Mouse (Mus musculus) left cerebral cortex, adult 9 months (tissue): ENCODE measurements around the gene Vps33b.

Source experiments
- DNase-seq, 2 experiments: peaks; one replicate each; pipeline ENCODE4 v3.0.0; 2022; ENCODE audit warnings: low spot score in 2 of 2

Vps33b gene

DNA sequence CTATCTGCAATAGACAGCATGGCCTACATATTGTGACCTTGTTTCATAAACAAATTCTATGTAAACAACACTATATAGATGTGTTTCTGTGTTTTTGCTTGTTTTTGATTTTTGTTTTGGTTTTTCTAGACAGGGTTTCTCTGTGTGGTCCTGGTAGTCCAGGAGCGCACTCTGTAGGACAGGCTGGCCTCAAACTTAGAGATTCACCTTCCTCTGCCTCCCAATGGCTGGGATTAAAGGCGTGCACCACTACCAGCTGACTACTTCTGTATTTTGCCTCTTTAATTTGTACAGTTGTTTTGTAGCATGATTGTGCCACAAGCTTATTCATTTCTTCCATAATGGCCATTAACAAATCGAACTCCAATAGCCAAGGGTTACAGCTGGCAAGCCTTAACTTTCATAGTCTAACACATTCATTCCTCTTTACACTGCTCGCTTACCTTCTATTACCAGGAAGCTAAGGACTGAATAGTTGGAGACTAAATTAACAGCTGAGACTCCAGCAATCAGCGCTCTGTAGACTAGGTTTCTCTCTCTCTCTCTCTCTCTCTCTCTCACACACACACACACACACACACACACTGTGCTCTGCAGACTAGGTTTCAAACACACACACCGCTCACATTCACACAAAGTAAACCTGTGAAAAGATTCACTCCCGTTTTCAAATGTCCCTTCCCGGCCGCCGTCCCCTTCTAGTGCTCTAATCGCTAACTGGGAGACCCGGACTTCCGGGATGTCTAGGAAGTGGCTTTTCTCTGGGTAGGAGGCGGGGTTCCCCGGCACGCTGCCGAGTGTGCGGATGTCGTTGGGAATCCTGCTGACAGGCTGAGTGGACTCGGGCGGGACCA is at the start of gene Vps33b:
Gene Vps33b (plus strand): TSS at position 753 of the 854 bp plus-strand sequence.
- DNase-seq, result peak; percentile 84 to 97

GRCm38 (mm10) chr7:80220237-80220797 is 49.1 kb upstream of the Vps33b start:
- no peak for DNase-seq

GRCm38 (mm10) chr7:80221179-80221750 is 48.2 kb upstream of the Vps33b start:
- no peak for DNase-seq

DNA sequence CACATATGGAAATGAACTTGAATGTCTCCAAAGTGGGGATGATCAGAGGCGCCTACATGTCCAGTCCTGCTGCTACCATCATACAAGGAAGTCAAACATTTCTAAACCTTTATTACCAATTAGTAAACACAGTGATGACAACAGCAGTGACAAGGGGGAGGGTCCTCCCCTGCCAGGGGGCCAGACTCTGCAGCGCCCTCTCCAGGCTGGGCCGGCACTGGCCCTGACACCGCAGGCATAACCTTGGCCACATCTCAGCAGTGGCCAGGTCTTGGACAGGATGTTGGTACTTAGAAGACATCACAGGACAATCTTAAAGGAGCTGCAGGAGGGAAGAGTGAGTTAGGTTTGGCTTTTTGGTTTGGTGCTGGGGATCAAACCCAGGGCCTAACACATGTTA is 42.4 kb upstream of the Vps33b start:
- no peak for DNase-seq

DNA sequence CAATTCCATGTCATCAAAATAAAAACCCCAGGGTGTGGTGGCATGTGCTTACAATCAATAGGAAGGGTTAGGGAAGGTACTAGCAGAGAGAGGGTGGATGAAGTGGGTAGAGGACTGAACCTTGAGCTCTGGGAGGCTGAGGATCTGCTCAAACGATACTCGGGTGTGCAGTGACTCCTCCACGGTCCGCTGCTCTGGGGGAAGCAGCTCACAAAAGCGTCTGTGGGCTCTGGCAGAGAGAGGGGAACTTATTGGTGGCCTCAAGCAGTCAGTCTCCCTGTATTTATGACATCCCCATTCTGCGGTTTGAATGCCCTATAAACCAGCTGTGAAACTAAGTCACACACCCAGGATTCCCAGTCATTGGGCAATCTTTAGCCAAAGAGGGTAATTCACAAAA is 39.3 kb upstream of the Vps33b start:
- no peak for DNase-seq

- DNase-seq, result peak in 1 of 2 experiments; percentile 19
These were observed 37.4 kb upstream of the Vps33b start for GRCm38 (mm10) chr7:80231971-80232488.

- DNase-seq, result peak; percentile 87 to 95
These were observed 36.9 kb upstream of the Vps33b start, which contains the start of the genes Cib1 and Gdpgp1 for GRCm38 (mm10) chr7:80232489-80233029. TSS of gene Cib1 (minus strand) at chr7:80232813. TSS of gene Gdpgp1 (plus strand) at chr7:80232865.

- no peak for DNase-seq
These were observed 35.6 kb upstream of the Vps33b start for GRCm38 (mm10) chr7:80233799-80234198.

- DNase-seq, result no peak
These were observed 30.9 kb upstream of the Vps33b start for GRCm38 (mm10) chr7:80238542-80238941.

- DNase-seq, result no peak
These were observed 27.8 kb upstream of the Vps33b start for GRCm38 (mm10) chr7:80241661-80242060.

GRCm38 (mm10) chr7:80244851-80245250 is 24.6 kb upstream of the Vps33b start:
- no peak for DNase-seq

DNA sequence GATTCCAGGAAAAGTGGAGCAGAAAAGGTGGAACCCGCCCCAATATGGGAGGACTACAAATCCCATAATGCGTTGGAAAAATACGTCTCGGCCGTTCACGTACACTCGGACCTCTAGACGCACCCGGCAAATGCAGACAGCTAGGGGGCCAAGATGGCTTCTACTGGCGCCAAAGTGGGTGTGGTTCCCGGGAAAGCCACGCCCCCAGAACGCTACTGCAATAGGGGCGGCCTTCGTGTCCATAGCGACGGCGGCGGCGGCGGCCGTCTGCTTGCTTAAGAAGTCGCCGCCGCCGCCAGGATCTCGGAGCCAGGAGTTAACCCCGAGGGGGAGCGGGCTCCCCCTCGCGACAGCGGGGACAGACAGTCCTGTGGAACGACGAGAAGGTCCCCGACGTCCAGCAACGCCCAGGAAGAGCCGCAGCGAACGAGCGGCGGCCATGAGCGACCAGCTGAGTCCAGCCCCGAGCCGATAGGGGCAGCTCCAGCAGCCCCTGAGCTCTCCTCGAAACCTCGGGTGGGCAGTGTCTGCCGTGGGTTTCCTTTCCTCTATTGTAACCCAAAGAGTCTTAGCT is 23.2 kb upstream of the Vps33b start, which contains the start of gene Ttll13:
Gene Ttll13 (plus strand): TSS at position 229 of the 574 bp plus-strand sequence.
- DNase-seq, result peak; percentile 92 to 97

GRCm38 (mm10) chr7:80246859-80247258 is 22.6 kb upstream of the Vps33b start:
- DNase-seq, result no peak

DNA sequence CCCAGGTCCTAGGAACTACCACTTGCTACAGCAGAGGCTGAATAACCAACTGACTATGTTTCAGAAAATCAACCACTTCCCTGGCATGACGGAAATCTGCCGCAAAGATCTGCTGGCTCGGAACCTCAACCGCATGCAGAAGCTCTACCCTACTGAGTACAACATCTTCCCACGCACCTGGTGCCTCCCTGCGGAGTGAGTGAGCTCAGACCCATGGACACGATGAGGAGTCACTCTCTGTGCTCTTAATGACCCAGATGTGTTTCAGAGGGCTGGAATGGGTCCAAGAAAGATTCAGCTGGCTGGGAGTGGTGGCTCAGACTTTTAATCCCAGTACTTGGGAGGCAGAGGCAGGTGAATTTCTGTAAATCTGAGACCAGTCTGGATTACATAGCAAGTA is 17.0 kb upstream of the Vps33b start:
- DNase-seq, result no peak

GRCm38 (mm10) chr7:80252886-80253285 is 16.6 kb upstream of the Vps33b start:
- DNase-seq, result no peak

DNA sequence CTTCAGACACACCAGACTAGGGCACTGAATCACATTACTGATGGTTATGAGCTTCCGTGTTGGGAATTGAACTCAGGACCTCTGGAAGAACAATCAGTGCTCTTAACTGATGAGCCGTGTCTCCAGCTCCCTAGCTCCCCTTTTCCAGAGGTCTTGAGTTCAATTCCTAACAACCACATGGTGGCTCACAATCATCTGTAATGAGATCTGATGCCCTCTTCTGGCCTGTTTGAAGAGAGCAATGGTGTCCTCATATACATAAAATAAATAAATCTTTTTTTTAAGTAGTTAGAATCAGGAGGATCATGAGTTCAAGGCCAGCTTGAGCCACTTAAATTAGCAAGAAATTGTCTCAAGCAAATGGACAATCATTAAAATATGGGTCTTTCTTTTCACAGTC is 13.5 kb upstream of the Vps33b start:
- DNase-seq, result no peak

DNA sequence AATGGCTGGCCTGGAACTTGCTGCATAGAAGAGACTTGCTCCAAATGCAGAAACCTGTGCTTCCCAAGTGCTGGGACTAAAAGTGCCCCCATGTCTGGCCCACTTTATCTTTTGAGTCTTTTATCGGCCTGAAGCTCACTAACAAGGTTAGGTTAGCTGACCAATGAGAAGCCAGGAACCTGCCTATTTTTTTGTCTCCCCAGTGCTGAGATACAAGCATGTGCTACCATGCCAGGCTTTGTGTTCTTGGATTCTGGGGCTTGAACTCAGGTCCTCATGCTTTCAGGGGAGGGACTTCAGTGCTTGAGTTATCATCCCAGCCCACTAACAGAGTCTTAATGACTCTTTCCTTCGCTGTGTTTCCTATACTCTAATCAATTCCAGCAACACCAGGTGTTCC is 11.7 kb upstream of the Vps33b start:
- no peak for DNase-seq

GRCm38 (mm10) chr7:80260625-80261371 is 8.7 kb upstream of the Vps33b start, which contains the start of gene Ngrn:
TSS of gene Ngrn (plus strand) at chr7:80261215.
- peak; percentile 47 to 85 for DNase-seq

DNA sequence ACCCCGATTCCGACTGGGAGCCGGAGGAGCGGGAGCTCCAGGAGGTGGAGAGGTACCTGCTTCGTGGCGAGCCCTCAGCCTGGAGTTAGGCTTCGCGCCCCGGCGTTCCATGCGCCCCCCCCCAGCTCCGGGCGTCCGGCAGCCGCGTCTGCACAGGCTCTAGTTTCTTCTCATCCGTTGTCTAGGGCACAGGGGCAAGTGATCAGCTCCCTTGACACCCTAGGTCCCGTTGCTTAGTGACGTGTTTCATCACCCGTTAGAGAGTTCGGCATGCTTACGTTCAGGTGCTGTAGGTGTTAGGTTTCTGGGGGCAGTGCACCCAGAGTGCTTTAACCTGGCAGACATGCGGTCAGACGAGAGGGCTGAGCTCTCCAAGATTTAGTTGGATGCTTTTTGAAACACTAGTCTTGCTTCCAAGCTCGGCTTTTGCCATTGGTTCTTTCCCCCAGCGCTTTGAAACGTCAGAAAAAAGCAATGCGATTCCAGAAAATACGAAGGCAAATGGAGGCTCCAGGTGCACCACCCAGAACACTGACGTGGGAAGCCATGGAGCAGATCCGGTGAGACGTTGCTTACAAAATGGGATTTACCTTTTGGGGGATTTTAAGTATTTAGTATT is 8.0 kb upstream of the Vps33b start:
- peak in 1 of 2 experiments; percentile 26 for DNase-seq

DNA sequence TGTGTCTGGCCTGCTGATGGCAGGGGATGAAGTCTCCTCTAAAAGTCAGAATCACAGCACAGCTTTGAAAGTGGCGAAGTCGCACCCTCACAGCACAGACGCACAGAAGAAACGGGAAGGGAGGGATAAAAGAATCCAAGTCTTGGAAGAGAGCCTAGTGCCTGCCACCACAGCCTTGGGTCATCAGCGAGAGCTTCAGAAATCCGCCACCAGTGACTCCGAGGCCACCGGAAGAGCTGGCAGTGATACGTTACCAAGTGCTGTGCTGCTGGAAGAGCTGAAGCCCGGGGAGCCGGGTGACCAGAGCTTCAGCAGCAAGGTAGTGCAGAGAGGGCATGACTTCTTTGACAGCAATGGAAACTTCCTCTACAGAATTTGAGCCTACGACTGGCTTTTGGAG is 4.8 kb upstream of the Vps33b start:
- DNase-seq, result no peak

DNA sequence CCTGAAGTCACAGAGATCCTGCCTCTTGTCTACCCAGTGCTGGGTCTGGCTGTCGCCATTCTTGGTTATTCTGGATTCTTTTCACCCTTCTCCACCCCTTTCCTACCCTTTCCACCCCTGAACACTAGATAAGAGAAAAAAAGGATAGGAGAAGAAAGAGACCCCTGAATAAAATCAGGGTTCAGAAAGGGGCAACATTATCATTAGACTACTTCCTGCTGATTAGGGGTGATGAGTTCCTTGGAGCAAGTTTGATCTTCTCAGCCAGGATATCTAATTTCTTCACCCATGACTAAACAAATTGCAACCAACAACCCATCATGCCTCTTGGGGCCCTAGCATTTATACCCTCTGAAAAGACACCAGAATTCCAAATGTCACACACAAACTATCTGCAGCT is 1.7 kb upstream of the Vps33b start:
- DNase-seq, result no peak
